Mouse (Mus musculus) ES-E14 (cell line): ENCODE data around the gene S1pr1. TPM values are rescaled to one million over a fixed set of nuclear protein-coding genes. Genes with fewer than 3 reads are reported as not detected.

Experiments
- DNase-seq: peaks from one replicate; pipeline ENCODE4 v3.0.0-alpha.2; 2013; ENCODE audit warnings: low read depth, low spot score
- H3K27ac ChIP-seq: 2 replicates; pipeline ENCODE4 v1.5.1; 2012; ENCODE audit warnings: low read depth, mild to moderate bottlenecking, low read length, moderate library complexity, mixed read lengths; ENCODE audit not compliant: poor library complexity, insufficient read depth, severe bottlenecking
- H3K36me3 ChIP-seq: 2 replicates; pipeline ENCODE4 v1.6.1; 2012; ENCODE audit warnings: mild to moderate bottlenecking, low read length, moderate library complexity, mixed read lengths; ENCODE audit not compliant: control insufficient read depth, poor library complexity, insufficient read depth, severe bottlenecking
- H3K4me1 ChIP-seq, 2 experiments: fragments of 150-350 bp in 1 of 2; sonication (generic) in 1 of 2; 2 replicates each; pipeline ENCODE4 v1.6.1; 2012; ENCODE audit warnings: low read length in 2 of 2, mild to moderate bottlenecking in 1 of 2, mixed read lengths in 1 of 2; ENCODE audit not compliant: control insufficient read depth in 2 of 2, insufficient read depth in 2 of 2, poor library complexity in 1 of 2
- H3K4me3 ChIP-seq, 2 experiments: fragments of 150-350 bp in 1 of 2; sonication (generic) in 1 of 2; 2 replicates each; pipeline ENCODE4 v1.5.1; 2012; ENCODE audit warnings: low read length in 2 of 2, low read depth in 1 of 2, mild to moderate bottlenecking in 1 of 2, mixed read lengths in 1 of 2; ENCODE audit not compliant: insufficient read depth in 1 of 2, poor library complexity in 1 of 2, severe bottlenecking in 1 of 2
- H3K9ac ChIP-seq: 2 replicates; pipeline ENCODE4 v1.6.1; 2012; ENCODE audit warnings: low read depth, mild to moderate bottlenecking, low read length, mixed read lengths; ENCODE audit not compliant: poor library complexity, insufficient read depth, severe bottlenecking
- H3K9me3 ChIP-seq: fragments of 150-350 bp; sonication (generic); 2 replicates; pipeline ENCODE4 v1.6.1; 2012; ENCODE audit warnings: low read depth, mild to moderate bottlenecking, low read length; ENCODE audit not compliant: control insufficient read depth, insufficient read depth
- CHD2 ChIP-seq: IDR thresholded peaks from 2 replicates; pipeline ENCODE4 v1.6.1; 2014; ENCODE audit warnings: mild to moderate bottlenecking, low read depth, low read length, inconsistent platforms
- HCFC1 ChIP-seq: IDR thresholded peaks from 2 replicates; pipeline ENCODE4 v1.6.1; 2012; ENCODE audit warnings: low read length, inconsistent platforms, borderline replicate concordance; ENCODE audit not compliant: insufficient read depth
- MAFK ChIP-seq: IDR thresholded peaks from 2 replicates; pipeline ENCODE4 v1.6.1; 2014; ENCODE audit warnings: mild to moderate bottlenecking, low read depth, low read length, inconsistent platforms; ENCODE audit not compliant: insufficient read depth
- ZC3H11A ChIP-seq: IDR thresholded peaks from 2 replicates; pipeline ENCODE4 v1.6.1; 2012; ENCODE audit warnings: low read depth, mild to moderate bottlenecking, inconsistent platforms, low read length, borderline replicate concordance
- ZNF384 ChIP-seq: IDR thresholded peaks from 2 replicates; pipeline ENCODE4 v1.6.1; 2012; ENCODE audit warnings: low read depth, low read length, inconsistent platforms
- in situ Hi-C, 2 experiments: fragments of 600-800 bp; cut with MboI; formaldehyde crosslinking; loops; one replicate each; pipeline ENCODE4 v1.15.1; 2025; ENCODE audit warnings: low sequenced_read_pairs in 2 of 2, inconsistent platforms in 1 of 2; ENCODE audit not compliant: unreplicated experiment in 2 of 2
- total RNA-seq: library from RNA; depleted of rRNA; stranded (reverse); fragments of 300-350 nt; gene quantifications from 2 replicates; pipeline ENCODE4 v1.2.3, GENCODE M21; 2012

S1pr1 gene
- total RNA-seq, 1 experiment: 2.5 TPM

GRCm38 (mm10) chr3:115703720-115704119 lies 11.2 kb downstream of the S1pr1 start:
- no peak overlapping the region for H3K4me3 ChIP-seq
- no peak overlapping the region for H3K27ac ChIP-seq
- no peaks in the 10 kb centered on the region for H3K4me1 ChIP-seq
- TF ChIP-seq MAFK: no peak
- no peak for TF ChIP-seq ZNF384
- no peak for TF ChIP-seq CHD2
- no peak for TF ChIP-seq ZC3H11A
- in situ Hi-C loops: no loop called here
- no peak overlapping the region for H3K9ac ChIP-seq
- H3K36me3 ChIP-seq: no peaks in the 10 kb centered on the region
- H3K9me3 ChIP-seq: no peaks in the 10 kb centered on the region
- no peak for DNase-seq

GRCm38 (mm10) chr3:115702089-115702488 lies 12.8 kb downstream of the S1pr1 start:
- H3K36me3 ChIP-seq: no peaks in the 10 kb centered on the region
- in situ Hi-C loops: no loop called here
- no peak overlapping the region for H3K9ac ChIP-seq
- H3K4me3 ChIP-seq: no peak overlapping the region
- TF ChIP-seq ZC3H11A (no peak), ZNF384 (no peak), MAFK (no peak), CHD2 (no peak), HCFC1 (no peak)
- no peaks in the 10 kb centered on the region for H3K4me1 ChIP-seq
- no peak overlapping the region for H3K27ac ChIP-seq
- H3K9me3 ChIP-seq: no peaks in the 10 kb centered on the region
- DNase-seq: no peak

- H3K9me3 ChIP-seq: no peaks in the 10 kb centered on the region
- no peak for TF ChIP-seq MAFK
- no peak for TF ChIP-seq ZC3H11A
- TF ChIP-seq CHD2: no peak
- no peak for TF ChIP-seq HCFC1
- TF ChIP-seq ZNF384: no peak
- no peak overlapping the region for H3K9ac ChIP-seq
- no peaks in the 10 kb centered on the region for H3K36me3 ChIP-seq
- in situ Hi-C loops: no loop called here
- peaks cover 0 to 1% of the 10 kb centered on the region in 2 experiments; a peak in 1 of 4 replicates for H3K4me1 ChIP-seq
- H3K4me3 ChIP-seq: no peak overlapping the region
- H3K27ac ChIP-seq: no peak overlapping the region
- DNase-seq: peak; percentile 59
These were observed 19.5 kb downstream of the S1pr1 start for GRCm38 (mm10) chr3:115695194-115695891.

- in situ Hi-C loops: no loop called here
- no peak overlapping the region for H3K27ac ChIP-seq
- H3K4me3 ChIP-seq: no peak overlapping the region
- TF ChIP-seq ZNF384 (no peak), MAFK (no peak), CHD2 (no peak), HCFC1 (no peak), ZC3H11A (no peak)
- peaks cover 0 to 1% of the 10 kb centered on the region in 2 experiments; a peak in 2 of 4 replicates for H3K4me1 ChIP-seq
- H3K9me3 ChIP-seq: no peaks in the 10 kb centered on the region
- no peak overlapping the region for H3K9ac ChIP-seq
- H3K36me3 ChIP-seq: no peaks in the 10 kb centered on the region
- DNase-seq: no peak
These were observed 20.7 kb downstream of the S1pr1 start for GRCm38 (mm10) chr3:115694168-115694567.

- Histone ChIP-seq H3K27ac (no peak overlapping the region), H3K9ac (no peak overlapping the region), H3K4me3 (no peak overlapping the region), H3K36me3 (no peaks in the 10 kb centered on the region), H3K4me1 (peaks cover 0 to 1% of the 10 kb centered on the region in 2 experiments; a peak in 2 of 4 replicates), H3K9me3 (no peaks in the 10 kb centered on the region)
- in situ Hi-C loops: no loop called here
- TF ChIP-seq ZC3H11A (no peak), MAFK (no peak), CHD2 (no peak)
- no peak for DNase-seq
These were observed 21.5 kb downstream of the S1pr1 start for GRCm38 (mm10) chr3:115693390-115693789.
